Mouse (Mus musculus) gastrocnemius, postnatal 25 days (tissue): ENCODE data around the gene Cox10. TPM values are rescaled to one million over a fixed set of nuclear protein-coding genes. Genes with fewer than 3 reads are reported as not detected.

Source experiments
- DNase-seq: peaks from one replicate; pipeline ENCODE4 v3.0.0; 2022
- total RNA-seq, 2 experiments: library from RNA; stranded (reverse); gene quantifications; 1 replicate in 1 of 2; 2 replicates in 1 of 2; pipeline ENCODE4 v1.2.3; 2021

Gene Cox10
- total RNA-seq, 2 experiments from 2014 or later = 38.0 to 42.0 TPM

- DNase-seq = no peak
Measured at GRCm38 (mm10) chr11:63956748-63957147, 122.5 kb downstream of the Cox10 start.

- DNase-seq = no peak
Measured at GRCm38 (mm10) chr11:63953887-63954286, 125.4 kb downstream of the Cox10 start.

- no peak for DNase-seq
Measured at GRCm38 (mm10) chr11:63952743-63953191, 126.5 kb downstream of the Cox10 start.

- peak; percentile 52 for DNase-seq
Measured at GRCm38 (mm10) chr11:63951831-63952631, 127.2 kb downstream of the Cox10 start.

- DNase-seq = no peak
Measured at GRCm38 (mm10) chr11:63948371-63948770, 130.9 kb downstream of the Cox10 start.

GRCm38 (mm10) chr11:63947024-63947423 lies 132.2 kb downstream of the Cox10 start:
- no peak for DNase-seq

- DNase-seq = no peak
Measured at GRCm38 (mm10) chr11:63943947-63944346, 135.3 kb downstream of the Cox10 start.

GRCm38 (mm10) chr11:63943268-63943890 lies 135.9 kb downstream of the Cox10 start:
- DNase-seq = no peak

GRCm38 (mm10) chr11:63942177-63942576 lies 137.1 kb downstream of the Cox10 start:
- DNase-seq = no peak

GRCm38 (mm10) chr11:63936641-63937040 lies 142.6 kb downstream of the Cox10 start:
- no peak for DNase-seq

- DNase-seq = no peak
Measured at GRCm38 (mm10) chr11:63926901-63927300, 152.4 kb downstream of the Cox10 start.

GRCm38 (mm10) chr11:63925161-63925582 lies 154.1 kb downstream of the Cox10 start:
- peak; percentile 80 for DNase-seq

GRCm38 (mm10) chr11:63924286-63924930 lies 154.9 kb downstream of the Cox10 start:
- no peak for DNase-seq

GRCm38 (mm10) chr11:63923386-63923785 lies 155.9 kb downstream of the Cox10 start:
- DNase-seq = no peak

GRCm38 (mm10) chr11:63922091-63922621 lies 157.1 kb downstream of the Cox10 start, which contains the start of gene Hs3st3b1:
Gene Hs3st3b1, minus strand, starts transcription at chr11:63922290.
- peak; percentile 94 for DNase-seq

- no peak for DNase-seq
Measured at GRCm38 (mm10) chr11:63921044-63921951, 158.0 kb downstream of the Cox10 start.

- DNase-seq = peak; percentile 60
Measured at GRCm38 (mm10) chr11:63920531-63920930, 158.7 kb downstream of the Cox10 start.

GRCm38 (mm10) chr11:63919211-63920098 lies 159.8 kb downstream of the Cox10 start:
- no peak for DNase-seq

- DNase-seq = no peak
Measured at GRCm38 (mm10) chr11:63918321-63919105, 160.8 kb downstream of the Cox10 start.

GRCm38 (mm10) chr11:63917561-63917960 lies 161.7 kb downstream of the Cox10 start:
- no peak for DNase-seq
